Mouse (Mus musculus): ENCODE data around the gene Gng2. TPM values are rescaled to one million over a fixed set of nuclear protein-coding genes. Genes with fewer than 3 reads are reported as not detected.
A peak's percentile ranks its signal among the peaks of the same experiment; 100 is the strongest.

Gene Gng2
- polyA plus RNA-seq, 1 experiment from 2014 or later, result 6.2 TPM

GRCm38 (mm10) chr14:19992873-19993569 is 15.6 kb upstream of the Gng2 start:
- ATAC-seq (no peak), DNase-seq (no peak)
- Histone ChIP-seq H3K4me1 (ENCODE audit: insufficient read depth) (no peaks in the 10 kb centered on the region), H3K36me3 (replicated peaks; ENCODE audit: insufficient read depth, low read length) (no peaks in the 10 kb centered on the region), H3K27me3 (ENCODE audit: insufficient read depth, low read length) (no peaks in the 10 kb centered on the region), H3K4me3 (ENCODE audit: low read depth, low read length) (no peak overlapping the region), H3K4me2 (ENCODE audit: low read depth, low read length) (no peak overlapping the region), H3K27ac (ENCODE audit: low read depth) (no peak overlapping the region), H3K9ac (replicated peaks) (no peak overlapping the region), H3K9me3 (ENCODE audit: low read length) (no peaks in the 10 kb centered on the region)
- TF ChIP-seq CTCF (IDR thresholded peaks at IDR 0.05; ENCODE audit: low read depth), result no peak
- TF ChIP-seq EP300 (IDR thresholded peaks at IDR 0.05; ENCODE audit: low read depth), result no peak
- 53% methylated on average over 8 of the region's 8 CpGs for WGBS (ENCODE audit: insufficient replicate concordance)

DNA sequence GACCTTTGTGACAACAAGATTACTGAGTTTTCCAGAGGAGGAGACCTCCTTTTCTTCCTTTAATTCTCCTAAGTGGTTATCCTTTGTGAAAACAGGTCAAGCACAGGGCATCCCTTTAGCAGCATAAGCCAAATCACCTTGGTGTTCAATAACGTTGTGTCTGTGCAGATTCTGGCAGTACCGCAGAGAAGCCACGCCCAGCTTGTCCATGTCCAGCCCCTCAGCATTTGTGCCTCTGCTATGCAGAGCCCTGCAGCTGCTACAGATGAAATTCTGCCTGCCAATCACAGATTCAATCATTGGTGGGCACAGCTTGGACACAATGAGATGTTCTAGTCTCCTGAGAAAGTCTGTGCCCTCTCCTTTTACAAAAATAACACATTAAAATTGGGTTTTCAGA is 14.4 kb upstream of the Gng2 start:
- no peak for TF ChIP-seq CTCF (IDR thresholded peaks at IDR 0.05; ENCODE audit: low read depth)
- no peak for TF ChIP-seq EP300 (IDR thresholded peaks at IDR 0.05; ENCODE audit: low read depth)
- H3K27ac ChIP-seq (ENCODE audit: low read depth), result no peak overlapping the region
- DNase-seq (no peak), ATAC-seq (no peak)
- H3K4me1 ChIP-seq (ENCODE audit: insufficient read depth), result peaks cover 2% of the 10 kb centered on the region; the same call in 1 of the 2 replicates
- no peaks in the 10 kb centered on the region for H3K9me3 ChIP-seq (ENCODE audit: low read length)
- 59% methylated on average over 3 of the region's 3 CpGs for WGBS (ENCODE audit: insufficient replicate concordance)
- no peak overlapping the region for H3K4me2 ChIP-seq (ENCODE audit: low read depth, low read length)
- H3K27me3 ChIP-seq (ENCODE audit: insufficient read depth, low read length), result no peaks in the 10 kb centered on the region
- H3K9ac ChIP-seq (replicated peaks), result no peak overlapping the region
- no peak overlapping the region for H3K4me3 ChIP-seq (ENCODE audit: low read depth, low read length)
- no peaks in the 10 kb centered on the region for H3K36me3 ChIP-seq (replicated peaks; ENCODE audit: insufficient read depth, low read length)

GRCm38 (mm10) chr14:19990436-19990993 is 13.1 kb upstream of the Gng2 start:
- Histone ChIP-seq H3K4me1 (ENCODE audit: insufficient read depth) (peaks cover 2% of the 10 kb centered on the region; the same call in 1 of the 2 replicates), H3K36me3 (replicated peaks; ENCODE audit: insufficient read depth, low read length) (no peaks in the 10 kb centered on the region), H3K9ac (replicated peaks) (no peak overlapping the region), H3K27ac (ENCODE audit: low read depth) (no peak overlapping the region), H3K9me3 (ENCODE audit: low read length) (no peaks in the 10 kb centered on the region), H3K27me3 (ENCODE audit: insufficient read depth, low read length) (no peaks in the 10 kb centered on the region), H3K4me3 (ENCODE audit: low read depth, low read length) (no peak overlapping the region), H3K4me2 (ENCODE audit: low read depth, low read length) (no peak overlapping the region)
- DNase-seq, result no peak
- ATAC-seq, result no peak
- no peak for TF ChIP-seq CTCF (IDR thresholded peaks at IDR 0.05; ENCODE audit: low read depth)
- no peak for TF ChIP-seq EP300 (IDR thresholded peaks at IDR 0.05; ENCODE audit: low read depth)
- WGBS (ENCODE audit: insufficient replicate concordance), result 70% methylated on average over 1 of the region's 1 CpGs

- Histone ChIP-seq H3K27ac (ENCODE audit: low read depth) (no peak overlapping the region), H3K4me2 (ENCODE audit: low read depth, low read length) (no peak overlapping the region), H3K4me1 (ENCODE audit: insufficient read depth) (peaks cover 2% of the 10 kb centered on the region; the same call in 1 of the 2 replicates), H3K4me3 (ENCODE audit: low read depth, low read length) (no peak overlapping the region), H3K9me3 (ENCODE audit: low read length) (no peaks in the 10 kb centered on the region), H3K9ac (replicated peaks) (no peak overlapping the region), H3K36me3 (replicated peaks; ENCODE audit: insufficient read depth, low read length) (no peaks in the 10 kb centered on the region), H3K27me3 (ENCODE audit: insufficient read depth, low read length) (no peaks in the 10 kb centered on the region)
- WGBS (ENCODE audit: insufficient replicate concordance), result 86% methylated on average over 3 of the region's 3 CpGs
- ATAC-seq (no peak), DNase-seq (no peak)
- TF ChIP-seq CTCF (IDR thresholded peaks at IDR 0.05; ENCODE audit: low read depth), result no peak
- TF ChIP-seq EP300 (IDR thresholded peaks at IDR 0.05; ENCODE audit: low read depth), result no peak
Observed at GRCm38 (mm10) chr14:19988410-19988809, 11.0 kb upstream of the Gng2 start.

DNA sequence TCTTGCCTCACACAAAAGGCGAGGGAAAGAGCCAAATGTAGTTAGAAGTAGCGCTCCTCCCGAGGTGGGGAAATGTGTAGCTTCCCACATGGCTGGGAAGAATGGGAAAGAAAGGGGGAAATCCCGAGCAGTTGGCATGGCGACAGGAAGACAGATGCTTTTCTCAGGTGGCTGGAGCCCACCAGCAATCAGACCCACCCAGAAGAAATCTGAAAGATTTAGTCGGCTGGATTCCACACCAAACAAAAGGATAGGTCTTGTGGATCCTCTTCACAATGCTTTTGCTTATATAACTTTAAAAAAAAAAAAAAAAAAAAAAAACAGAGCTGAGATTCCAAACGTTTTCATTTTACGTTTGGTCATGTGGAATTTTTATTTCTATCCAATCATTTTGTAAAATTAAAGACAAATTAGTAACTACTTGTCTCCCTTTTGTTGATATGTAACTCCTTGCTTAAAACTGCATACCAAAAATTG is 10.0 kb upstream of the Gng2 start:
- DNase-seq (no peak), ATAC-seq (no peak)
- no peak overlapping the region for H3K9ac ChIP-seq (replicated peaks)
- peak overlapping the region; percentile 85; the same call in 1 of the 2 replicates for H3K27ac ChIP-seq (ENCODE audit: low read depth)
- TF ChIP-seq CTCF (IDR thresholded peaks at IDR 0.05; ENCODE audit: low read depth) (no peak), EP300 (IDR thresholded peaks at IDR 0.05; ENCODE audit: low read depth) (no peak)
- H3K4me2 ChIP-seq (ENCODE audit: low read depth, low read length), result peak overlapping the region; percentile 58
- H3K4me3 ChIP-seq (ENCODE audit: low read depth, low read length), result no peak overlapping the region
- H3K36me3 ChIP-seq (replicated peaks; ENCODE audit: insufficient read depth, low read length), result no peaks in the 10 kb centered on the region
- peaks cover 2% of the 10 kb centered on the region; the same call in 1 of the 2 replicates for H3K4me1 ChIP-seq (ENCODE audit: insufficient read depth)
- no peaks in the 10 kb centered on the region for H3K27me3 ChIP-seq (ENCODE audit: insufficient read depth, low read length)
- H3K9me3 ChIP-seq (ENCODE audit: low read length), result no peaks in the 10 kb centered on the region
- WGBS (ENCODE audit: insufficient replicate concordance), result 19% methylated on average over 8 of the region's 8 CpGs

GRCm38 (mm10) chr14:19986614-19987357 is 9.4 kb upstream of the Gng2 start:
- Histone ChIP-seq H3K9ac (replicated peaks) (no peak overlapping the region), H3K27ac (ENCODE audit: low read depth) (peak overlapping the region; percentile 85), H3K9me3 (ENCODE audit: low read length) (no peaks in the 10 kb centered on the region), H3K27me3 (ENCODE audit: insufficient read depth, low read length) (no peaks in the 10 kb centered on the region), H3K4me2 (ENCODE audit: low read depth, low read length) (peak overlapping the region; percentile 58), H3K4me3 (ENCODE audit: low read depth, low read length) (0 out of 2 replicates have a peak overlapping the region, but pooled peaks have one; percentile 1), H3K4me1 (ENCODE audit: insufficient read depth) (peaks cover 2% of the 10 kb centered on the region; the same call in 1 of the 2 replicates), H3K36me3 (replicated peaks; ENCODE audit: insufficient read depth, low read length) (no peaks in the 10 kb centered on the region)
- ATAC-seq (peak; percentile 68; the same call in 1 of the 2 replicates), DNase-seq (peak; percentile 43)
- TF ChIP-seq CTCF (IDR thresholded peaks at IDR 0.05; ENCODE audit: low read depth) (no peak), EP300 (IDR thresholded peaks at IDR 0.05; ENCODE audit: low read depth) (no peak)
- WGBS (ENCODE audit: insufficient replicate concordance), result 5% methylated on average over 13 of the region's 13 CpGs

Measured in liver, postnatal 0 days (tissue).